Mouse (Mus musculus) MEL (cell line): ENCODE results near the gene Ptcra. TPM values are rescaled to one million over a fixed set of nuclear protein-coding genes. Genes with fewer than 3 reads are reported as not detected.

Experiments
- DNase-seq: peaks from one replicate; pipeline ENCODE4 v3.0.0; 2011; ENCODE audit warnings: low read depth, low spot score
- H3K27ac ChIP-seq: 2 replicates; pipeline ENCODE4 v1.5.1; 2012; ENCODE audit warnings: low read depth, mild to moderate bottlenecking, control low read depth, low read length, moderate library complexity; ENCODE audit not compliant: control insufficient read depth
- H3K27me3 ChIP-seq, 2 experiments: fragments of 150-350 bp in 1 of 2; sonication (generic) in 1 of 2; 2 replicates each; pipeline ENCODE4 v1.6.1; 2012; ENCODE audit warnings: low read length in 2 of 2, mild to moderate bottlenecking in 2 of 2, improper control_type of control experiment in 1 of 2, moderate library complexity in 1 of 2; ENCODE audit not compliant: insufficient read depth in 2 of 2, control insufficient read depth in 1 of 2
- H3K36me3 ChIP-seq, 2 experiments: 2 replicates each; pipeline ENCODE4 v1.6.1; 2012 to 2014; ENCODE audit warnings: low read length in 2 of 2, improper control_type of control experiment in 1 of 2, inconsistent platforms in 1 of 2, mild to moderate bottlenecking in 1 of 2; ENCODE audit not compliant: insufficient read depth in 2 of 2, control insufficient read depth in 1 of 2
- H3K4me1 ChIP-seq, 2 experiments: fragments of 150-350 bp in 1 of 2; sonication (generic) in 1 of 2; 2 replicates each; pipeline ENCODE4 v1.6.1; 2012; ENCODE audit warnings: low read length in 2 of 2, improper control_type of control experiment in 1 of 2, mild to moderate bottlenecking in 1 of 2; ENCODE audit not compliant: insufficient read depth in 2 of 2, control insufficient read depth in 1 of 2
- H3K4me3 ChIP-seq, 2 experiments: fragments of 150-350 bp in 1 of 2; sonication (generic) in 1 of 2; 2 replicates each; pipeline ENCODE4 v1.5.1; 2012; ENCODE audit warnings: low read depth in 2 of 2, low read length in 2 of 2, mild to moderate bottlenecking in 2 of 2, moderate library complexity in 2 of 2, control low read depth in 1 of 2, improper control_type of control experiment in 1 of 2; ENCODE audit not compliant: control insufficient read depth in 1 of 2, insufficient read depth in 1 of 2
- H3K79me2 ChIP-seq: 2 replicates; pipeline ENCODE4 v1.6.1; 2012; ENCODE audit warnings: mild to moderate bottlenecking, low read length, moderate library complexity; ENCODE audit not compliant: control insufficient read depth, poor library complexity, insufficient read depth
- H3K9ac ChIP-seq: 2 replicates; pipeline ENCODE4 v1.6.1; 2012; ENCODE audit warnings: low read depth, mild to moderate bottlenecking, control low read depth, low read length, moderate library complexity; ENCODE audit not compliant: control insufficient read depth, poor library complexity, severe bottlenecking
- H3K9me3 ChIP-seq: fragments of 150-350 bp; sonication (generic); replicated peaks from 2 replicates; pipeline ENCODE4 v1.6.1; 2012; ENCODE audit warnings: mild to moderate bottlenecking, low read length, improper control_type of control experiment, moderate library complexity; ENCODE audit not compliant: insufficient read depth
- CHD1 ChIP-seq: IDR thresholded peaks from 2 replicates; pipeline ENCODE4 v1.6.1; 2012; ENCODE audit warnings: low read depth, mild to moderate bottlenecking, inconsistent platforms, low read length, improper control_type of control experiment
- CHD2 ChIP-seq: IDR thresholded peaks from 2 replicates; pipeline ENCODE4 v1.6.1; 2011; ENCODE audit warnings: low read length, improper control_type of control experiment
- CTCF ChIP-seq, 3 experiments: IDR thresholded peaks in 2 of 3; conservative IDR thresholded peaks in 1 of 3; 2 replicates each; pipeline ENCODE4 v1.5.1; 2011 to 2012; ENCODE audit warnings: low read length in 3 of 3, low read depth in 2 of 3, mild to moderate bottlenecking in 2 of 3, improper control_type of control experiment in 1 of 3, inconsistent platforms in 1 of 3, mixed read lengths in 1 of 3, moderate library complexity in 1 of 3; ENCODE audit not compliant: control insufficient read depth in 1 of 3, insufficient read depth in 1 of 3, poor library complexity in 1 of 3, severe bottlenecking in 1 of 3
- E2F4 ChIP-seq: IDR thresholded peaks from 2 replicates; pipeline ENCODE4 v1.6.1; 2011; ENCODE audit warnings: low read depth, low read length, improper control_type of control experiment, borderline replicate concordance
- EP300 ChIP-seq, 2 experiments: IDR thresholded peaks; 2 replicates each; pipeline ENCODE4 v1.6.1; 2011; ENCODE audit warnings: improper control_type of control experiment in 2 of 2, low read length in 2 of 2, low read depth in 1 of 2, mild to moderate bottlenecking in 1 of 2
- GABPA ChIP-seq: IDR thresholded peaks from 2 replicates; pipeline ENCODE4 v1.6.1; 2012; ENCODE audit warnings: low read depth, mild to moderate bottlenecking, inconsistent platforms, low read length, improper control_type of control experiment, moderate library complexity
- HCFC1 ChIP-seq: IDR thresholded peaks from 2 replicates; pipeline ENCODE4 v1.6.1; 2012; ENCODE audit warnings: low read depth, mild to moderate bottlenecking, inconsistent platforms, low read length, improper control_type of control experiment, moderate library complexity
- KAT2A ChIP-seq: conservative IDR thresholded peaks from 2 replicates; pipeline ENCODE4 v1.6.1; 2012; ENCODE audit warnings: low read depth, low read length, improper control_type of control experiment, inconsistent platforms
- MAFK ChIP-seq: IDR thresholded peaks from 2 replicates; pipeline ENCODE4 v1.6.1; 2011; ENCODE audit warnings: low read depth, mild to moderate bottlenecking, low read length, improper control_type of control experiment, borderline replicate concordance
- MAX ChIP-seq: IDR thresholded peaks from 2 replicates; pipeline ENCODE4 v1.6.1; 2011; ENCODE audit warnings: low read length, improper control_type of control experiment
- MAZ ChIP-seq: IDR thresholded peaks from 2 replicates; pipeline ENCODE4 v1.6.1; 2012; ENCODE audit warnings: low read depth, mild to moderate bottlenecking, inconsistent platforms, low read length, improper control_type of control experiment
- MYB ChIP-seq: IDR thresholded peaks from 2 replicates; pipeline ENCODE4 v1.6.1; 2011; ENCODE audit warnings: mild to moderate bottlenecking, low read depth, low read length, improper control_type of control experiment
- MYC ChIP-seq: IDR thresholded peaks from 2 replicates; pipeline ENCODE4 v1.6.1; 2011; ENCODE audit warnings: low read depth, mild to moderate bottlenecking, low read length, improper control_type of control experiment, moderate library complexity
- NELFE ChIP-seq: IDR thresholded peaks from 2 replicates; pipeline ENCODE4 v1.6.1; 2011; ENCODE audit warnings: low read depth, low read length, improper control_type of control experiment
- NRF1 ChIP-seq: IDR thresholded peaks from 2 replicates; pipeline ENCODE4 v1.6.1; 2014; ENCODE audit warnings: low read depth, mild to moderate bottlenecking, inconsistent platforms, low read length, improper control_type of control experiment, moderate library complexity; ENCODE audit not compliant: poor library complexity, insufficient read depth, severe bottlenecking
- POLR2A ChIP-seq, 2 experiments: IDR thresholded peaks; 2 replicates each; pipeline ENCODE4 v1.6.1; 2011 to 2012; ENCODE audit warnings: low read length in 2 of 2, mild to moderate bottlenecking in 2 of 2, control low read depth in 1 of 2, improper control_type of control experiment in 1 of 2, low read depth in 1 of 2, moderate library complexity in 1 of 2; ENCODE audit not compliant: control insufficient read depth in 1 of 2, insufficient read depth in 1 of 2, poor library complexity in 1 of 2
- POLR2AphosphoS2 ChIP-seq: IDR thresholded peaks from 2 replicates; pipeline ENCODE4 v1.6.1; 2011; ENCODE audit warnings: low read length, improper control_type of control experiment
- RAD21 ChIP-seq: IDR thresholded peaks from 2 replicates; pipeline ENCODE4 v1.6.1; 2011; ENCODE audit warnings: mild to moderate bottlenecking, low read depth, low read length, improper control_type of control experiment
- RCOR1 ChIP-seq: IDR thresholded peaks from 2 replicates; pipeline ENCODE4 v1.6.1; 2012; ENCODE audit warnings: low read depth, mild to moderate bottlenecking, inconsistent platforms, low read length, improper control_type of control experiment
- SIN3A ChIP-seq: IDR thresholded peaks from 2 replicates; pipeline ENCODE4 v1.6.1; 2012; ENCODE audit warnings: low read length, improper control_type of control experiment, inconsistent platforms
- SMC3 ChIP-seq: IDR thresholded peaks from 2 replicates; pipeline ENCODE4 v1.6.1; 2011; ENCODE audit warnings: low read depth, low read length, improper control_type of control experiment
- TAL1 ChIP-seq: IDR thresholded peaks from 2 replicates; pipeline ENCODE4 v1.6.1; 2012; ENCODE audit warnings: mild to moderate bottlenecking, inconsistent platforms, low read length, moderate library complexity, mixed read lengths
- TCF12 ChIP-seq: IDR thresholded peaks from 2 replicates; pipeline ENCODE4 v1.6.1; 2014; ENCODE audit warnings: low read depth, mild to moderate bottlenecking, inconsistent platforms, low read length, improper control_type of control experiment, moderate library complexity
- UBTF ChIP-seq: IDR thresholded peaks from 2 replicates; pipeline ENCODE4 v1.6.1; 2012; ENCODE audit warnings: low read depth, mild to moderate bottlenecking, inconsistent platforms, low read length, improper control_type of control experiment, moderate library complexity, borderline replicate concordance; ENCODE audit not compliant: insufficient read depth
- USF1 ChIP-seq: IDR thresholded peaks from 2 replicates; pipeline ENCODE4 v1.6.1; 2014; ENCODE audit warnings: low read depth, mild to moderate bottlenecking, inconsistent platforms, low read length, improper control_type of control experiment, moderate library complexity
- USF2 ChIP-seq, 2 experiments: IDR thresholded peaks; 2 replicates each; pipeline ENCODE4 v1.6.1; 2011 to 2012; ENCODE audit warnings: improper control_type of control experiment in 2 of 2, low read length in 2 of 2, borderline replicate concordance in 1 of 2, inconsistent platforms in 1 of 2, low read depth in 1 of 2, mild to moderate bottlenecking in 1 of 2; ENCODE audit not compliant: insufficient read depth in 1 of 2
- ZC3H11A ChIP-seq: IDR thresholded peaks from 2 replicates; pipeline ENCODE4 v1.6.1; 2012; ENCODE audit warnings: low read depth, mild to moderate bottlenecking, inconsistent platforms, low read length, improper control_type of control experiment
- ZKSCAN1 ChIP-seq: IDR thresholded peaks from 2 replicates; pipeline ENCODE4 v1.6.1; 2012; ENCODE audit warnings: low read depth, mild to moderate bottlenecking, inconsistent platforms, low read length, improper control_type of control experiment, moderate library complexity
- ZNF384 ChIP-seq: IDR thresholded peaks from 2 replicates; pipeline ENCODE4 v1.6.1; 2012; ENCODE audit warnings: low read depth, mild to moderate bottlenecking, inconsistent platforms, low read length, improper control_type of control experiment
- polyA plus RNA-seq, 2 experiments: library from polyadenylated mRNA; stranded (reverse) in 1 of 2; unstranded in 1 of 2; fragments of >175 nt in 1 of 2; fragments of >200 nt in 1 of 2; gene quantifications; 2 replicates each; pipeline versions ENCODE4 v1.2.1 to v1.2.4; 2012; ENCODE audit warnings: low replicate concordance in 2 of 2, low read depth in 1 of 2; ENCODE audit not compliant: insufficient read length in 2 of 2, insufficient read depth in 1 of 2, missing spikeins in 1 of 2
- total RNA-seq: library from RNA; depleted of rRNA; stranded (reverse); fragments of 300-350 nt; gene quantifications from 2 replicates; pipeline ENCODE4 v1.2.3, GENCODE M21; 2012

The Ptcra gene
- total and polyA plus RNA-seq, 3 experiments: 1.7 to 1.8 TPM; not detected in 1

GRCm38 (mm10) chr17:46751794-46752556, 11.5 kb downstream of the Ptcra start, which contains the start of gene Cnpy3 (continued):
- no peak for TF ChIP-seq MYB
- TF ChIP-seq SIN3A: peak; percentile 92
- peak; percentile 89; the same call in 1 of the 2 replicates for TF ChIP-seq E2F4
- TF ChIP-seq RCOR1: no peak
- TF ChIP-seq NELFE: peak; percentile 92
- TF ChIP-seq MAZ: peak; percentile 9; the same call in 1 of the 2 replicates
- no peak for TF ChIP-seq MAFK
- no peak for TF ChIP-seq RAD21
- peak; percentile 49; the same call in 1 of the 2 replicates for TF ChIP-seq KAT2A
- no peak for TF ChIP-seq GABPA
- no peak for TF ChIP-seq TAL1
- TF ChIP-seq EP300 (IDR thresholded peaks at IDR 0.05; ENCODE audit: low read depth in 1 of 2, low read length in 2 of 2): no peak
- TF ChIP-seq USF2 (IDR thresholded peaks at IDR 0.05; ENCODE audit: borderline replicate concordance in 1 of 2, insufficient read depth in 1 of 2, low read depth in 1 of 2, low read length in 2 of 2): 0 out of 4 replicates have a peak, but pooled peaks of 1 of the 2 experiments have one; percentile 42
- TF ChIP-seq TCF12: peak; percentile 46; the same call in 1 of the 2 replicates
- TF ChIP-seq, all 39 proteins: peak for 24

- Histone ChIP-seq H3K4me3 (peak overlapping the region; percentile 62 to 77), H3K27me3 (no peaks in the 10 kb centered on the region), H3K79me2 (peaks cover 26% of the 10 kb centered on the region), H3K9ac (peak overlapping the region; percentile 85), H3K4me1 (peaks cover 2 to 9% of the 10 kb centered on the region in 2 experiments; a peak in 3 of 4 replicates), H3K36me3 (peaks cover 6 to 12% of the 10 kb centered on the region in 2 experiments), H3K9me3 (no peaks in the 10 kb centered on the region), H3K27ac (peak overlapping the region; percentile 95)
- peak; percentile 95 for DNase-seq
- TF ChIP-seq USF1: peak; percentile 20; the same call in 1 of the 2 replicates
- TF ChIP-seq MYB: no peak
- no peak for TF ChIP-seq ZKSCAN1
- TF ChIP-seq CTCF (IDR thresholded peaks at IDR 0.05 in 2 of 3, conservative IDR thresholded peaks at IDR 0.05 in 1 of 3; ENCODE audit: control insufficient read depth in 1 of 3, insufficient read depth in 1 of 3, low read depth in 2 of 3, low read length in 3 of 3, poor library complexity in 1 of 3, severe bottlenecking in 1 of 3): no peak
- no peak for TF ChIP-seq TAL1
- 0 out of 2 replicates have a peak, but pooled peaks have one; percentile 23 for TF ChIP-seq ZNF384
- TF ChIP-seq NRF1: no peak
- TF ChIP-seq MAZ: no peak
- TF ChIP-seq POLR2AphosphoS2: no peak
- no peak for TF ChIP-seq GABPA
- TF ChIP-seq KAT2A: no peak
- no peak for TF ChIP-seq UBTF
- no peak for TF ChIP-seq SMC3
- TF ChIP-seq RAD21: no peak
- no peak for TF ChIP-seq CHD2
- TF ChIP-seq MYC: peak; percentile 92
- no peak; the same call in 1 of the 2 replicates for TF ChIP-seq NELFE
- peak; percentile 51 for TF ChIP-seq SIN3A
- peak; percentile 64 for TF ChIP-seq HCFC1
- TF ChIP-seq USF2 (IDR thresholded peaks at IDR 0.05; ENCODE audit: borderline replicate concordance in 1 of 2, insufficient read depth in 1 of 2, low read depth in 1 of 2, low read length in 2 of 2): no peak
- TF ChIP-seq POLR2A (IDR thresholded peaks at IDR 0.05; ENCODE audit: control insufficient read depth in 1 of 2, insufficient read depth in 1 of 2, low read depth in 1 of 2, low read length in 2 of 2, poor library complexity in 1 of 2): peak; percentile 37 to 55; a peak in 2 of 4 replicates
- TF ChIP-seq MAX: peak; percentile 82
- TF ChIP-seq ZC3H11A: no peak
- no peak for TF ChIP-seq TCF12
- no peak for TF ChIP-seq CHD1
Observed at GRCm38 (mm10) chr17:46751056-46751793, 12.3 kb downstream of the Ptcra start.
